Mouse (Mus musculus) intestine, postnatal 0 days (tissue): ENCODE results near the gene Esx1. TPM values are rescaled to one million over a fixed set of nuclear protein-coding genes. Genes with fewer than 3 reads are reported as not detected.

Experiments used
- ATAC-seq: fragments of 200-750 bp; cut with Nextera tagmentation; 2 replicates; pipeline ENCODE4 v1.8.0; 2017; ENCODE audit warnings: mild to moderate bottlenecking, moderate TSS enrichment, moderate library complexity
- H3K27ac ChIP-seq: fragments of 300-500 bp; sonication (generic); 2 replicates; pipeline ENCODE4 v1.5.1; 2014; ENCODE audit warnings: mild to moderate bottlenecking, low read depth, low read length, moderate library complexity
- H3K27me3 ChIP-seq: fragments of 300-500 bp; sonication (generic); replicated peaks from 2 replicates; pipeline ENCODE4 v1.6.1; 2014; ENCODE audit warnings: low read length, mixed read lengths; ENCODE audit not compliant: control insufficient read depth, insufficient read depth
- H3K36me3 ChIP-seq: fragments of 300-500 bp; sonication (generic); 2 replicates; pipeline ENCODE4 v1.6.1; 2014; ENCODE audit warnings: mild to moderate bottlenecking, moderate library complexity; ENCODE audit not compliant: control insufficient read depth, insufficient read depth
- H3K4me1 ChIP-seq: fragments of 300-500 bp; sonication (generic); replicated peaks from 2 replicates; pipeline ENCODE4 v1.6.1; 2014; ENCODE audit warnings: antibody characterized with exemption, low read length, mixed read lengths; ENCODE audit not compliant: control insufficient read depth, insufficient read depth
- H3K4me2 ChIP-seq: fragments of 300-500 bp; sonication (generic); replicated peaks from 2 replicates; pipeline ENCODE4 v1.6.1; 2014; ENCODE audit warnings: low read depth, mild to moderate bottlenecking, moderate library complexity
- H3K4me3 ChIP-seq: fragments of 300-500 bp; sonication (generic); 2 replicates; pipeline ENCODE4 v1.5.1; 2014; ENCODE audit warnings: low read depth, low read length
- H3K9ac ChIP-seq: fragments of 300-500 bp; sonication (generic); 2 replicates; pipeline ENCODE4 v1.6.1; 2014; ENCODE audit warnings: mild to moderate bottlenecking, low read depth, low read length
- H3K9me3 ChIP-seq: fragments of 300-500 bp; sonication (generic); 2 replicates; pipeline ENCODE4 v1.6.1; 2016; ENCODE audit warnings: mixed run types; ENCODE audit not compliant: control insufficient read depth
- CTCF ChIP-seq: sonication (generic); IDR thresholded peaks from 2 replicates; pipeline ENCODE4 v1.5.1; 2016; ENCODE audit warnings: low read depth, mild to moderate bottlenecking, control low read depth, antibody characterized with exemption, moderate library complexity
- WGBS: fragments of 180-500 bp; shearing (Covaris S2); extraction: QIAGEN DNeasy Blood & Tissue Kit; methylation state at CpG from one replicate; pipeline ENCODE4 v1.1.7; 2014; 5-methylcytosine and 5-hydroxymethylcytosine counted together
- polyA plus RNA-seq: library from polyadenylated mRNA; unstranded; fragments of >200 nt; fragmentation: Nextera tagmentation; extraction: Ambion mirVana; gene quantifications from 2 replicates; pipeline ENCODE4 v1.2.1, GENCODE M21; 2015

Gene Esx1
- polyA plus RNA-seq: not detected in 2 replicates

GRCm38 (mm10) chrX:137121718-137122117 lies at the start of gene Esx1:
Gene Esx1, minus strand, starts transcription at chrX:137122083.
- Histone ChIP-seq H3K27ac (no peak within 1 kb of the TSS), H3K9ac (no peak within 1 kb of the TSS), H3K4me2 (0 out of 2 replicates have a peak within 1 kb of the TSS, but pooled peaks have one; percentile 3), H3K9me3 (no peaks in the 10 kb centered on the region), H3K27me3 (peaks cover 77% of the 10 kb centered on the region), H3K4me1 (no peaks in the 10 kb centered on the region), H3K4me3 (0 out of 2 replicates have a peak within 1 kb of the TSS, but pooled peaks have one; percentile 7), H3K36me3 (no peaks in the 10 kb centered on the region)
- TF ChIP-seq CTCF: no peak
- ATAC-seq: no peak
- 26% methylated on average over 21 of the region's 21 CpGs for WGBS

DNA sequence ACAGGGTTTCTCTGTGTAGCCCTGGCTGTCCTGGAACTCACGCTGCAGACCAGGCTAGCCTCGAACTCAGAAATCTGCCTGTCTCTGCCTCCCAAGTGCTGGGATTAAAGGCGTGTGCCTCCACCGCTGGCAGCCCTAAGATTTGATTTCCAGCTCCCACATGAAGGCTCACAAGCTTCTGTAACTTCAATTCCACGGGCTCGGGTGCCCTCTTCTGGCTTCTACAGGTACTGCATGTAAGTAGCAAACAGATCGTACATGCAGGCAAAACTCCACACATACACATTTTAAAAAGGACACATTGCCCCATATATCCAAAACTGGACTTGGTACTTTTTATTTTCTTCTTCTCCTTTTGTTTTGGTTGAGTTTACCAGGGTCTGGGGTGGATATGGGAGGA lies 48.1 kb upstream of the Esx1 start:
- whole genome bisulfite sequencing: 43% methylated on average over 7 of the region's 7 CpGs
- Histone ChIP-seq H3K4me3 (no peak overlapping the region), H3K9me3 (no peaks in the 10 kb centered on the region)

GRCm38 (mm10) chrX:137167658-137168057 lies 45.8 kb upstream of the Esx1 start:
- no peak for TF ChIP-seq CTCF
- WGBS: 75% methylated on average over 7 of the region's 7 CpGs
- Histone ChIP-seq H3K9ac (no peak overlapping the region), H3K4me2 (no peak overlapping the region), H3K27ac (no peak overlapping the region), H3K36me3 (no peaks in the 10 kb centered on the region), H3K4me3 (no peak overlapping the region), H3K4me1 (no peaks in the 10 kb centered on the region), H3K9me3 (no peaks in the 10 kb centered on the region), H3K27me3 (no peaks in the 10 kb centered on the region)
- ATAC-seq: no peak

More for the DNA sequence above, 48.1 kb upstream of the Esx1 start:
- ATAC-seq: no peak
- Histone ChIP-seq H3K27ac (no peak overlapping the region), H3K9ac (no peak overlapping the region), H3K36me3 (no peaks in the 10 kb centered on the region), H3K4me2 (no peak overlapping the region), H3K27me3 (no peaks in the 10 kb centered on the region), H3K4me1 (no peaks in the 10 kb centered on the region)
- peak; percentile 52 for TF ChIP-seq CTCF

DNA sequence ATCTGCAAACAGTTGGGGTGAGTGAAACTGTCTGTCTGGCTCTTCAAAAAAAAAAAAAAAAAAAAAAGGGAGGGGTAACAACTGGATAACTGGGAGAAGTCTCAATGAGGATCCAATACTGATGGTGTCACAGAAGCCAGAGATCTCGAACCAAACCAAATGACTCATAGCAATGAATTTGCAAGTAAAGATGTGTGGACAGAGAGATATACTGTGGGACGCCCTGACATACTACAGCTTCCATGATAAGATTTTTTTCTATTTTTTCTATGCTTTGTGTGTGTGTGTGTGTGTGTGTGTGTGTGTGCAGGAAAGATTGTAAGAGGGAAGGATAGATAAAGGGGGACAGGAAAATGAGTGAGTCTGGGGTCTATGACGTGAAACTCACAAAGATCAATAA lies 43.7 kb upstream of the Esx1 start:
- Histone ChIP-seq H3K27ac (no peak overlapping the region), H3K9ac (no peak overlapping the region), H3K4me2 (no peak overlapping the region), H3K36me3 (no peaks in the 10 kb centered on the region), H3K9me3 (no peaks in the 10 kb centered on the region), H3K4me3 (no peak overlapping the region), H3K27me3 (no peaks in the 10 kb centered on the region), H3K4me1 (no peaks in the 10 kb centered on the region)
- 91% methylated on average over 3 of the region's 3 CpGs for WGBS
- no peak for TF ChIP-seq CTCF
- ATAC-seq: no peak

- Histone ChIP-seq H3K4me2 (no peak overlapping the region), H3K27ac (no peak overlapping the region), H3K9ac (no peak overlapping the region), H3K27me3 (no peaks in the 10 kb centered on the region), H3K4me3 (no peak overlapping the region), H3K9me3 (no peaks in the 10 kb centered on the region), H3K4me1 (no peaks in the 10 kb centered on the region), H3K36me3 (no peaks in the 10 kb centered on the region)
- WGBS: 66% methylated on average over 1 of the region's 1 CpGs
- no peak for TF ChIP-seq CTCF
- no peak for ATAC-seq
Observed at GRCm38 (mm10) chrX:137162700-137163099, 40.8 kb upstream of the Esx1 start.

DNA sequence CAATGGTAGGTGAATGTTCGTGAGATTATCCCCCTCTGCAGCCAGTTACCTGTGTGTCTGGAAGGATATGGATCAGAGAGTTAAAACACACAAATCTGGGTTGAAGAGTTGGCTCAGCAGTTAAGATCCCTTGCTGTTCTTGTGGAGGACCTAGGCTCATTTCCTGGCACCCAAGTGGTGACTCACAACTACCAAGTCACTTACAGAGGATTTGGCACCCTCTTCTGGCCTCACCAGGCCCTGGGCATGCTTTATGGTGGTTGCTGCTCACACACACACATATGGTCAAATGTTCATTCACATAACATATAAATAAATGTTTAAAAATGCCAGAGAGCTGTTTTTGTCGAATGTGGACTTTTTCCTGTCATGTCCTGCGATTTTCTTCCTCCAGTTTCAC lies 39.1 kb upstream of the Esx1 start:
- Histone ChIP-seq H3K4me2 (no peak overlapping the region), H3K4me3 (no peak overlapping the region), H3K27me3 (no peaks in the 10 kb centered on the region), H3K36me3 (no peaks in the 10 kb centered on the region), H3K9ac (no peak overlapping the region), H3K27ac (no peak overlapping the region), H3K4me1 (no peaks in the 10 kb centered on the region), H3K9me3 (no peaks in the 10 kb centered on the region)
- no peak for TF ChIP-seq CTCF
- 53% methylated on average over 3 of the region's 3 CpGs for WGBS
- ATAC-seq: no peak

GRCm38 (mm10) chrX:137149050-137149449 lies 27.2 kb upstream of the Esx1 start:
- no peak for TF ChIP-seq CTCF
- no peak overlapping the region for H3K4me3 ChIP-seq
- ATAC-seq: no peak
- H3K9ac ChIP-seq: no peak overlapping the region
- no peak overlapping the region for H3K27ac ChIP-seq
- H3K27me3 ChIP-seq: no peaks in the 10 kb centered on the region
- no peaks in the 10 kb centered on the region for H3K4me1 ChIP-seq
- H3K9me3 ChIP-seq: no peaks in the 10 kb centered on the region
- H3K4me2 ChIP-seq: no peak overlapping the region
- H3K36me3 ChIP-seq: no peaks in the 10 kb centered on the region
- WGBS: 88% methylated on average over 11 of the region's 11 CpGs
